Mouse (Mus musculus): ENCODE measurements around the gene Ccdc120.

- TF ChIP-seq CTCF (IDR thresholded peaks at IDR 0.05; ENCODE audit: low read depth, low read length) (peak; percentile 61), POLR2A (IDR thresholded peaks at IDR 0.05; ENCODE audit: extremely low read depth, insufficient read depth, low read length) (no peak)
These were observed 17.0 kb downstream of the Ccdc120 start for GRCm38 (mm10) chrX:7733571-7734156.

Data from liver, adult 2 months (tissue).